Mouse (Mus musculus): ENCODE measurements around the gene Akr1b3. TPM values are rescaled to one million over a fixed set of nuclear protein-coding genes. Genes with fewer than 3 reads are reported as not detected.

Akr1b3 gene
- polyA plus RNA-seq, 1 experiment from 2014 or later = 189 TPM

DNA sequence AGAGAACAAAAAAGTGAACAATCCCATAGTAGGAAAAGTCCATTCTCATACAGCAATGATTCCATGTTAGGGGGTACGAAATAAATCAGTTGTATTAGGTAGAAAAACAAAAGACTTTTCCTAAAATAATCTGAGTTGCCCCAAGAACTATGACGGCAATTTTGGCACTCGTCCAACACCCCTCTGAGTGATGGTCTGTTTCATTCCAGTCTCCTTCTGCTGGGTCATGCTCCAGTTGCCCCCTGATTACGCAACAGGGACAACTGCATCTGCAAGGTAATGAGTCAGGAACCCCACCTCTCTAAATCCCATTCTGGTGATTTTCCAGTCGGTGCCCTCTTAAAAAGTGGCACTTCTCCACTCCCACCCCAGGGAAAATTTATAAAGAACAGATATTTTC is 894 bp upstream of the Akr1b3 start:
- H3K9ac ChIP-seq = no peak overlapping the region
- ATAC-seq (ENCODE audit: insufficient number of reproducible peaks, insufficient read depth, low FRiP score, low TSS enrichment, low read depth) = no peak
- H3K4me3 ChIP-seq = no peak overlapping the region
- H3K4me2 ChIP-seq = peak overlapping the region; percentile 85
- 60% methylated on average over 5 of the region's 5 CpGs for WGBS
- no peaks in the 10 kb centered on the region for H3K36me3 ChIP-seq
- H3K27me3 ChIP-seq = no peaks in the 10 kb centered on the region
- H3K4me1 ChIP-seq = peaks cover 38% of the 10 kb centered on the region
- H3K9me3 ChIP-seq = 0 out of 2 replicates have a peak, but pooled peaks cover 3% of the 10 kb centered on the region
- no peak overlapping the region for H3K27ac ChIP-seq

DNA sequence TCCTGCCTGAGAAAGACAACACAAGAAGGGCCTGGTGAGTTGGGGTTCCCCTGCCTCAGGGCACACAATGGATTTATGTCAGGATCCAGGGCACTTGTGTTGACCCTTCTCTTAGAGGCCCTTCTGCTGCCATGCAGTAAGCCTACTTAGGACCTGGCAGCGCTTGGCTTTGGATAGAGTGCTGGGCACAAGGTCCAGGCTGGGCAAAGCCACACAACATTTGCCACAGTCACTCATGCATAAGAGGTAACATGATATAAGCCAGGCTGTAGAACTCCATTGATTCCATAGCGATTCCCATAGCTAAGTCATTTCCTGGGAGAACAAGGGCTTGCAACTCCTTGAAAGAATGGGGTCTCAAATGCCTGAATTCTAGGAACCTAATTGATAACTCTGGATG is 3.4 kb downstream of the Akr1b3 start:
- 97% methylated on average over 2 of the region's 2 CpGs for WGBS
- no peak for ATAC-seq (ENCODE audit: insufficient number of reproducible peaks, insufficient read depth, low FRiP score, low TSS enrichment, low read depth)
- Histone ChIP-seq H3K4me3 (no peak overlapping the region), H3K27ac (no peak overlapping the region), H3K9ac (no peak overlapping the region), H3K4me2 (no peak overlapping the region), H3K9me3 (no peaks in the 10 kb centered on the region), H3K27me3 (no peaks in the 10 kb centered on the region), H3K36me3 (peaks cover 35% of the 10 kb centered on the region), H3K4me1 (peaks cover 38% of the 10 kb centered on the region)

DNA sequence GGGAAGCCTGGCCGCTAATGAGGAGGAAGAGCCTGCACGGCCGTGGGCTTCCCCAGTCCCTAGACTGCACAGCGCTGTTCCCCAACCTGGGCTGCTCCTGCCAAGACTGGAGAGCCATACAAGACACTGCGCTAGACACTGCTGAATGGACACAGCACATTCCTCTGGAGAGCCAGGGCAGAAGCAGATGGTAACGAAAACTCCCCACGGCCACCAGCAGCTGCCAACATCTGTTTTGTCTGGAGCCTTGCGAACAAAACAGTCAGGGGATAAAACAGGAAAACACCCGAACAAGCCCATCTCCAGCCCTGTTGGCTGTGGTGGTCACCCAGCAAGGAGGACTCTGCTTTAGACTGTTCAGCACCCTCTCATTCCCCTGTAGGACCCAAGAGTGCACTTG is 3.9 kb downstream of the Akr1b3 start:
- Histone ChIP-seq H3K4me1 (peaks cover 38% of the 10 kb centered on the region), H3K4me3 (no peak overlapping the region), H3K36me3 (peaks cover 40% of the 10 kb centered on the region), H3K9ac (no peak overlapping the region), H3K9me3 (no peaks in the 10 kb centered on the region), H3K27me3 (no peaks in the 10 kb centered on the region), H3K27ac (no peak overlapping the region), H3K4me2 (no peak overlapping the region)
- 74% methylated on average over 9 of the region's 9 CpGs for WGBS
- no peak for ATAC-seq (ENCODE audit: insufficient number of reproducible peaks, insufficient read depth, low FRiP score, low TSS enrichment, low read depth)

DNA sequence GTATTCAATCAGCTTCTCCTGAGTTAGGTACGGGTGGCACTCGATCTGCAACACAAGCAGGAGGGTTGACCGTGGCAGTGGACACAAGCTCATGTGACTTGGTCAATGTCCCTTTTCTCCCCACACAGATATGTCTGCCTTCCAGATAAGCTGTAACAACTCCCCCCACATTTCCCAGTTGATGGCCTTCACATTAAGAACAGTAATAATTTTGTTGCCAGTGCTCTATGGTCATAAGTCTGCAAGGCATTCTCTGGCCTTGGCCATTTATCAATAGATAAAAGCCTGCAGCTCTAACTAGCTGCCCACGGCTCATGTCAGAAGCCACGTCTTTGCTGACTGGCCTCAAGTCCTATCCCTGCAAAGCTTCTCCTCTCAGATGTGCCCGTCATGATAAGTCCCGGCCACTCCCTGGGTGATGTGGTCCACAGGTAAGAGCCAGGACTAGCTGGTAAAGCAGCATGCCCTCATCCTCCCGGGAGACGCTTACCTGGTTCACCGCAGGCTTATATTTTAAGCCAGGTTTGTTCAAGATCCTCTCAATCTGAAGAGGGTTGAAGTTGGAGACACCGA is 7.2 kb downstream of the Akr1b3 start:
- Histone ChIP-seq H3K4me3 (no peak overlapping the region), H3K9ac (no peak overlapping the region), H3K4me1 (peaks cover 9% of the 10 kb centered on the region), H3K4me2 (no peak overlapping the region), H3K9me3 (no peaks in the 10 kb centered on the region), H3K36me3 (peaks cover 64% of the 10 kb centered on the region), H3K27ac (no peak overlapping the region), H3K27me3 (no peaks in the 10 kb centered on the region)
- no peak for ATAC-seq (ENCODE audit: insufficient number of reproducible peaks, insufficient read depth, low FRiP score, low TSS enrichment, low read depth)
- 95% methylated on average over 11 of the region's 11 CpGs for WGBS

DNA sequence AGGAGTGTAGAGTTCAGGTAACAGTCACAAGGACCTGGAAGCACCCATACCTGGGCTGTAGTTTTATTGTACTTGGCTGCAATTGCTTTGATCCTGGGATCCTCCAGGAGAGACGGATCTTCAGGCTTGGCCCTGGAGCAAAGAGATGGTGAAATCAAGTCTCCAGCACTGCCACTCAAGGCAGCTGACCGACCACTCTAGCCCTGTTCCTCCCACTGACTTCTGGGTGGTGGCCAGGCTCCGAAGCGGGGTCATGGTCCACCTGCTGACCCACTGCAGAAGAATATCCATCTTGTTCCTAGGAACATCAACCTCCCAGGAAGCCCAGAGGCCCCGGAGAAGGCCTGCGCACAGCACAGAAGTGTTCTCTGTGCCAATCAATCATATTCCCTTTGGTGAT is 7.8 kb downstream of the Akr1b3 start:
- no peaks in the 10 kb centered on the region for H3K9me3 ChIP-seq
- no peaks in the 10 kb centered on the region for H3K27me3 ChIP-seq
- H3K4me3 ChIP-seq = no peak overlapping the region
- peaks cover 70% of the 10 kb centered on the region for H3K36me3 ChIP-seq
- H3K4me1 ChIP-seq = peaks cover 9% of the 10 kb centered on the region
- H3K4me2 ChIP-seq = no peak overlapping the region
- 92% methylated on average over 6 of the region's 6 CpGs for WGBS
- no peak for ATAC-seq (ENCODE audit: insufficient number of reproducible peaks, insufficient read depth, low FRiP score, low TSS enrichment, low read depth)
- H3K27ac ChIP-seq = no peak overlapping the region
- H3K9ac ChIP-seq = no peak overlapping the region

DNA sequence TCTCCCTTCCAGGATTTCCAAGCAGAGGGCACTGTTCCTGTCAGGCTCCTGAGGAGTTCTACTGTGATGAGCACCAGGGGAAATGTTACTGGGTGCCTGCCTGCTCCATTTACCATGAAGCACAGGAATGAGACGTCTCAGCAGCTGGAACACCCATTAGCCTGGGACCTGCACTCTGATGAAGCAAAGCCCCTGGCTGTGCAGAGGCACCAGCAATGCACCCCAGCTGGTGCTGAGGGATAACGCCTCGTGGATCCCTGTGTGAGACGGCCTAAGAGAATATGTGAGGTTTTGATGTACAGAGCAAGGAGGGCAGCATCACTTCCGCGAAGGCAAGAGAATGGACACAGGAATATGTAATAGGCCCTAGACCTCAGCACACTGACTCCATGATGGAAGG is 10.5 kb downstream of the Akr1b3 start:
- ATAC-seq (ENCODE audit: insufficient number of reproducible peaks, insufficient read depth, low FRiP score, low TSS enrichment, low read depth) = no peak
- Histone ChIP-seq H3K4me3 (no peak overlapping the region), H3K9me3 (no peaks in the 10 kb centered on the region), H3K4me2 (no peak overlapping the region), H3K9ac (no peak overlapping the region), H3K4me1 (no peaks in the 10 kb centered on the region), H3K36me3 (peaks cover 71% of the 10 kb centered on the region), H3K27ac (no peak overlapping the region), H3K27me3 (no peaks in the 10 kb centered on the region)
- 86% methylated on average over 6 of the region's 6 CpGs for WGBS

DNA sequence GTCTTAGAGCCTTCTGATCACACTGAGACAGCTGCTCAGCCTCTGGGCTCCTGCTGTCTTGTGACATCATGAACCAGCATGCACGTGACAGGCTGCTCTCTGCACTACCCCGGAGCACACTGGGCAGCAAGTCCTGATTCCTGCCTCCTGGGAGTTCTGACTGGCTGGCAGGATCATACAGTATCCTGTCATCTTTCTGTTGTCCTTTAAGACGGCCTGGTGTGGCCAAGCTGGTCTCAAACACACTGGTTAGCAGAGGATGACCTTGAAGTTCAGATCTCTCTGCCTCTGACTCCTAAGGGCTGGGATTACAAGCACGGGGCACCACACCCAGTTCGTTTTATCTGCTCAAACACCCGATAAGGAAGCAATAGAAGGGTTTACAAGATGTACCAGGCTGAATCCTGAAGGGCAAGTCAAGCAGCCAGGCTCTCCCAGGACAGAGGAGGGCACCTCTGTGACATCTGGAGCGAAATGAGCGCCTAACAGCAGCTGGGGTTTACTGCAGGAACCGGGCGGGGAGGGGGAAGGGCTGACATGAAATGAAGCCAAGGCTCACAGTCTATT is 12.5 kb downstream of the Akr1b3 start:
- no peak overlapping the region for H3K4me2 ChIP-seq
- ATAC-seq (ENCODE audit: insufficient number of reproducible peaks, insufficient read depth, low FRiP score, low TSS enrichment, low read depth) = no peak
- no peaks in the 10 kb centered on the region for H3K9me3 ChIP-seq
- H3K4me3 ChIP-seq = no peak overlapping the region
- no peak overlapping the region for H3K27ac ChIP-seq
- no peak overlapping the region for H3K9ac ChIP-seq
- H3K36me3 ChIP-seq = peaks cover 50% of the 10 kb centered on the region
- 80% methylated on average over 10 of the region's 10 CpGs for WGBS
- no peaks in the 10 kb centered on the region for H3K27me3 ChIP-seq
- H3K4me1 ChIP-seq = no peaks in the 10 kb centered on the region

DNA sequence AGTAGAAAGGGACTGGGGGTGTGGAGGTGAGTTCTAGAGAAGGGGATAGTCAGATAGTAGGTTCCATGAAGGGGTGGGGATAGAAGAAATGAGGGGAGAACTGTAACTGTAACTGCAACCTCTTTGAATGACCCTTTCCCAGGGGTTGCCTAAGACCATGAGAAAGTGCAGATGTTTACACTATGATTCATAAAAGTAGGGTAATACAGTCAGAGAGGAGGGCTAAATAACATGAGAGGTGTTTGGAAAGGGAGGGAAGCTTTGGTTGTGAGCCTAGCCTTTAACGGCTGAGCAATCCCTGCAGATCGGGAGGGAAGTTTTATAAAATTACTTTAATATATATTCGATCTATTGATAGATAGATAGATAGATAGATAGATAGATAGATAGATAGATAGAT is 20.2 kb downstream of the Akr1b3 start:
- 91% methylated on average over 3 of the region's 3 CpGs for WGBS
- Histone ChIP-seq H3K4me3 (no peak overlapping the region), H3K27ac (no peak overlapping the region), H3K9me3 (no peaks in the 10 kb centered on the region), H3K9ac (no peak overlapping the region), H3K4me1 (peaks cover 7% of the 10 kb centered on the region), H3K27me3 (no peaks in the 10 kb centered on the region), H3K36me3 (no peaks in the 10 kb centered on the region), H3K4me2 (no peak overlapping the region)
- ATAC-seq (ENCODE audit: insufficient number of reproducible peaks, insufficient read depth, low FRiP score, low TSS enrichment, low read depth) = no peak

DNA sequence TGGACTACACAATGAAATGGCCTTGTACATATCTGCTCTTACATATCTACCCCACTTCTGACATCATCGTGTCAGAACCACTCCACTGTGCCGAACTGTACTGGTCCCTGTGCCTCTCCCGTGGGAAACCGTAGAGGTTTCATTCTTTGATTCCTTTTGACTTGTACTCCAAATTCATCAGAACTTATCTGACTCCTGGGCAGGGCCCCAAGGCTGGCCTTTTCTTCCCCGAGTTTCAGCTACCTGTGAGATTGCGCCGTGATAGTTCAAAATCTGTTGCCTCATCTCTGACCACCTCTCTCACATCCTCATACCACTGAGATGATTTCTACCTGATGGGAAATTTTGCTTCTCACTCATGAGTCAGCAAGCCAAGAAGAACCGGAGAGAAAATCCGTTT is 21.8 kb downstream of the Akr1b3 start:
- Histone ChIP-seq H3K9ac (no peak overlapping the region), H3K27me3 (no peaks in the 10 kb centered on the region), H3K36me3 (no peaks in the 10 kb centered on the region), H3K9me3 (no peaks in the 10 kb centered on the region), H3K4me1 (peaks cover 14% of the 10 kb centered on the region), H3K4me3 (no peak overlapping the region), H3K4me2 (no peak overlapping the region), H3K27ac (no peak overlapping the region)
- 78% methylated on average over 9 of the region's 9 CpGs for WGBS
- no peak for ATAC-seq (ENCODE audit: insufficient number of reproducible peaks, insufficient read depth, low FRiP score, low TSS enrichment, low read depth)

DNA sequence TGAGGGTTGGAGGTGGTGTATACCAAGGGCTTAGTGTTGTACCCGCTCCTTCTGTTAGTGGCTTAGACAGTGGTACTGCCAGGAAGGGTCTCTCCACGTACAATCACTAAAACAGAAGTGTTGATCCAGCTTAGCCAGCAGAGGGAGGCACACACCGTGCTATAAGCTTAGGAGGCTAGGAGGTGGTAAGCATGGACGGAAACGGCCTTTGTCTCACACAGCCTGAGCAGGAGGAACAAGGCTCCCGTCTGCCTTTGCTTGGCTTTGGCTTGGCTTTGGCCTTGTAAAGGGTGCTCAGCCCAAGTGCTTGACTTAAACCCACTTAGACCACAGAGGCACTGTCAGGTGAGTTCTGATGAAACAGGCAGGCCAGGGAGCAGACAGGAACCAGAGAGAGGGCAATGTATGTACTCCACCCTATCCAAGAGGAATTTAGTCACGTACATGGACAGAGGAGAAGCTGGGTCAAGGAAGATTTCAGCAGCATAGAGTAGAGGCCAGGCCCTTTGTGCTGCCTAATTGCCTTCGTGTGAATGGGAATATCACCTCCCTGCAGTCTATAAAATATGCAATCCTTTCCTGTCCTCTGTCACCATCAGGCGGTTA is 24.3 kb downstream of the Akr1b3 start:
- Histone ChIP-seq H3K27ac (no peak overlapping the region), H3K27me3 (no peaks in the 10 kb centered on the region), H3K9ac (no peak overlapping the region), H3K9me3 (no peaks in the 10 kb centered on the region), H3K4me3 (no peak overlapping the region), H3K36me3 (no peaks in the 10 kb centered on the region), H3K4me1 (peaks cover 14% of the 10 kb centered on the region), H3K4me2 (peak overlapping the region; percentile 22)
- ATAC-seq (ENCODE audit: insufficient number of reproducible peaks, insufficient read depth, low FRiP score, low TSS enrichment, low read depth) = peak; percentile 75; the same call in 1 of the 2 replicates
- 30% methylated on average over 9 of the region's 9 CpGs for WGBS

DNA sequence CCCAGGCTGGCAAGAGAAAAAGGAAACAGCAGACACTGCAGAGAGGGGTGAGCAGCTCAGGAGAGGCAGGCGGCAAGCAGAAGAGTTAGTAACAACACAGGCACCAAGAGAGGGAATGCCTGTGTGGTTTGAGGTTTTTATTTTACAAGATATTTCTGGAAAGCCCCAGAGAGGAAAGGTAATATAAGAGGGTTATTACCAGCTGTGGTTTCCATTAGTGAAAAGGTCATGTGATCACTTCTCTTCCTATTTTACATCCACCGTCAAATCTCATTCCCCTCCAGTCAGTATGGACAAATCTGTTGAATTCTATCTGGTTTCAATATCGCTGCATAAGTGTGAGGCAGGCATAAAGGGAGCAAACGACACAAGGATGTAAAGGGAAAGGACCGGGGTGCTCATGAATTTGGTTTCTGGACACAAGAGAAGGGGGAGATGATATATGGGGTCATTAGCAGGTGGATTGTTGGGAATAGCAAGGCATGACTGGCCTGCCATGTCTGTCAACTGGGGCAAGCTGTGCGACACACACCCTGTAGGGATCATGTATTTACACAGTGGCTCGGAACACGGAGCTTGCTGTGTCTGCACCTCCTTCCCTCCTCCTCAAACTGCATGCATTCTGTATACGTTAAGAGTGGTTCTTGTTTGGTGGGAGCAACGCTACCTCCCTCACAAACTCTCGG is 24.9 kb downstream of the Akr1b3 start:
- Histone ChIP-seq H3K4me3 (no peak overlapping the region), H3K27ac (no peak overlapping the region), H3K9ac (no peak overlapping the region), H3K4me1 (peaks cover 14% of the 10 kb centered on the region), H3K4me2 (peak overlapping the region; percentile 22), H3K27me3 (no peaks in the 10 kb centered on the region), H3K36me3 (no peaks in the 10 kb centered on the region), H3K9me3 (no peaks in the 10 kb centered on the region)
- WGBS = 42% methylated on average over 11 of the region's 11 CpGs
- ATAC-seq (ENCODE audit: insufficient number of reproducible peaks, insufficient read depth, low FRiP score, low TSS enrichment, low read depth) = no peak; the same call in 1 of the 2 replicates

DNA sequence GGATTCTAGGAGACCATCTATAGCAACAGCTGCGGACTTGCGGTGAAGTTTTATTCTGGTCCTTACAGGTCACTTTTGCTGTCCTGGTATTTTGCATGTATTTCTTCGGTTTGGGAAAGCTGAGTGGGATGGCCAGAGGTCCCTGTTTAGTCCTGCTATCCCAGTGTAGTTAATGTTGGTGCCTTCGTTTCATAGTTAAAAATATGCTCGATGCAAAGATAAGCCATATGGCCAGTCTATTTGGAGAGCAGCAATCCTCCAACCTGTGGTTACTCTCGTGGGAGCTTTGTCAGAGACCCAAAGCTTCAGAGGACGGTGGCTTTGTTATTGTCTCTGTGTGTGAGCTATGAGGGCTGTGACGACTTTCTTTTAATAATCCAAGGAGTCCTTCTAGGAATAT is 26.6 kb downstream of the Akr1b3 start:
- no peaks in the 10 kb centered on the region for H3K27me3 ChIP-seq
- no peak overlapping the region for H3K4me3 ChIP-seq
- no peak overlapping the region for H3K9ac ChIP-seq
- ATAC-seq (ENCODE audit: insufficient number of reproducible peaks, insufficient read depth, low FRiP score, low TSS enrichment, low read depth) = no peak
- no peaks in the 10 kb centered on the region for H3K9me3 ChIP-seq
- WGBS = 85% methylated on average over 8 of the region's 8 CpGs
- H3K27ac ChIP-seq = no peak overlapping the region
- peaks cover 19% of the 10 kb centered on the region for H3K4me1 ChIP-seq
- no peaks in the 10 kb centered on the region for H3K36me3 ChIP-seq
- no peak overlapping the region for H3K4me2 ChIP-seq

Measured in embryonic facial prominence, embryonic 13.5 days (tissue).